Mouse (Mus musculus): Measurements from ENCODE around the gene Exoc2. TPM values are rescaled to one million over a fixed set of nuclear protein-coding genes. Genes with fewer than 3 reads are reported as not detected.

Exoc2 gene
- polyA plus RNA-seq (2016; fragmentation: Nextera tagmentation; extraction: Ambion mirVana): 37.4 and 38.7 TPM in 2 replicates

- Histone ChIP-seq H3K27me3 (replicated peaks; ENCODE audit: low read depth, poor library complexity, severe bottlenecking) (0 out of 2 replicates have a peak, but pooled peaks cover 4% of the 10 kb centered on the region), H3K9me3 (no peaks in the 10 kb centered on the region), H3K36me3 (replicated peaks) (no peaks in the 10 kb centered on the region), H3K4me1 (peaks cover 38% of the 10 kb centered on the region), H3K27ac (replicated peaks) (peak within 1 kb of the TSS; percentile 95), H3K4me3 (peak within 1 kb of the TSS; percentile 90)
- under 1% methylated on average over 54 of the region's 54 CpGs for WGBS
- peak; percentile 92 for DNase-seq (ENCODE audit: low spot score)
Observed at GRCm38 (mm10) chr13:30973501-30974246, at the start of gene Exoc2, which contains the start of gene Gm5447. TSS of gene Exoc2 (minus strand) at chr13:30974093. TSS of gene Gm5447 (plus strand) at chr13:30974204.

GRCm38 (mm10) chr13:31023664-31024063, 49.8 kb upstream of the Exoc2 start:
- H3K27ac ChIP-seq (replicated peaks): no peak overlapping the region
- WGBS: 76% methylated on average over 3 of the region's 3 CpGs
- H3K4me3 ChIP-seq: no peak overlapping the region
- H3K4me1 ChIP-seq: peaks cover 17% of the 10 kb centered on the region
- no peak for DNase-seq (ENCODE audit: low spot score)
- no peaks in the 10 kb centered on the region for H3K9me3 ChIP-seq
- H3K27me3 ChIP-seq (replicated peaks; ENCODE audit: low read depth, poor library complexity, severe bottlenecking): no peaks in the 10 kb centered on the region
- H3K36me3 ChIP-seq (replicated peaks): no peaks in the 10 kb centered on the region

GRCm38 (mm10) chr13:31021927-31022326, 48.0 kb upstream of the Exoc2 start:
- 48% methylated on average over 6 of the region's 6 CpGs for WGBS
- H3K36me3 ChIP-seq (replicated peaks): no peaks in the 10 kb centered on the region
- peaks cover 17% of the 10 kb centered on the region for H3K4me1 ChIP-seq
- H3K27me3 ChIP-seq (replicated peaks; ENCODE audit: low read depth, poor library complexity, severe bottlenecking): no peaks in the 10 kb centered on the region
- no peak overlapping the region for H3K4me3 ChIP-seq
- no peak for DNase-seq (ENCODE audit: low spot score)
- no peak overlapping the region for H3K27ac ChIP-seq (replicated peaks)
- H3K9me3 ChIP-seq: no peaks in the 10 kb centered on the region

- 55% methylated on average over 4 of the region's 4 CpGs for WGBS
Observed at GRCm38 (mm10) chr13:31021514-31021913, 47.6 kb upstream of the Exoc2 start.

GRCm38 (mm10) chr13:31017545-31017944, 43.7 kb upstream of the Exoc2 start:
- Histone ChIP-seq H3K9me3 (no peaks in the 10 kb centered on the region), H3K4me3 (no peak overlapping the region), H3K4me1 (peaks cover 15% of the 10 kb centered on the region), H3K36me3 (replicated peaks) (no peaks in the 10 kb centered on the region), H3K27ac (replicated peaks) (no peak overlapping the region), H3K27me3 (replicated peaks; ENCODE audit: low read depth, poor library complexity, severe bottlenecking) (no peaks in the 10 kb centered on the region)
- DNase-seq (ENCODE audit: low spot score): no peak
- WGBS: 94% methylated on average over 3 of the region's 3 CpGs

More at GRCm38 (mm10) chr13:31021514-31021913, 47.6 kb upstream of the Exoc2 start:
- no peaks in the 10 kb centered on the region for H3K9me3 ChIP-seq
- no peak overlapping the region for H3K4me3 ChIP-seq
- DNase-seq (ENCODE audit: low spot score): no peak
- H3K27ac ChIP-seq (replicated peaks): no peak overlapping the region
- H3K4me1 ChIP-seq: peaks cover 17% of the 10 kb centered on the region
- H3K36me3 ChIP-seq (replicated peaks): no peaks in the 10 kb centered on the region
- H3K27me3 ChIP-seq (replicated peaks; ENCODE audit: low read depth, poor library complexity, severe bottlenecking): no peaks in the 10 kb centered on the region

- Histone ChIP-seq H3K4me3 (no peak overlapping the region; the same call in 1 of the 2 replicates), H3K9me3 (no peaks in the 10 kb centered on the region), H3K27ac (replicated peaks) (no peak overlapping the region), H3K27me3 (replicated peaks; ENCODE audit: low read depth, poor library complexity, severe bottlenecking) (no peaks in the 10 kb centered on the region), H3K4me1 (peaks cover 12% of the 10 kb centered on the region), H3K36me3 (replicated peaks) (no peaks in the 10 kb centered on the region)
- whole genome bisulfite sequencing: 67% methylated on average over 4 of the region's 4 CpGs
- DNase-seq (ENCODE audit: low spot score): no peak
Observed at GRCm38 (mm10) chr13:31004995-31005394, 31.1 kb upstream of the Exoc2 start.

- no peaks in the 10 kb centered on the region for H3K27me3 ChIP-seq (replicated peaks; ENCODE audit: low read depth, poor library complexity, severe bottlenecking)
- 34% methylated on average over 12 of the region's 12 CpGs for WGBS
- peaks cover 12% of the 10 kb centered on the region for H3K4me1 ChIP-seq
- no peaks in the 10 kb centered on the region for H3K36me3 ChIP-seq (replicated peaks)
- H3K9me3 ChIP-seq: no peaks in the 10 kb centered on the region
- no peak overlapping the region for H3K27ac ChIP-seq (replicated peaks)
- H3K4me3 ChIP-seq: no peak overlapping the region; the same call in 1 of the 2 replicates
- peak; percentile 50 for DNase-seq (ENCODE audit: low spot score)
Observed at GRCm38 (mm10) chr13:31004458-31004857, 30.6 kb upstream of the Exoc2 start.

- WGBS: 85% methylated on average over 6 of the region's 6 CpGs
- Histone ChIP-seq H3K4me3 (no peak overlapping the region), H3K4me1 (peaks cover 7% of the 10 kb centered on the region), H3K27me3 (replicated peaks; ENCODE audit: low read depth, poor library complexity, severe bottlenecking) (no peaks in the 10 kb centered on the region), H3K36me3 (replicated peaks) (no peaks in the 10 kb centered on the region), H3K27ac (replicated peaks) (no peak overlapping the region), H3K9me3 (no peaks in the 10 kb centered on the region)
- no peak for DNase-seq (ENCODE audit: low spot score)
Observed at GRCm38 (mm10) chr13:30999799-31000198, 25.9 kb upstream of the Exoc2 start.

- Histone ChIP-seq H3K27ac (replicated peaks) (no peak overlapping the region), H3K4me3 (no peak overlapping the region), H3K36me3 (replicated peaks) (no peaks in the 10 kb centered on the region), H3K27me3 (replicated peaks; ENCODE audit: low read depth, poor library complexity, severe bottlenecking) (peaks cover 3% of the 10 kb centered on the region; the same call in 1 of the 2 replicates), H3K4me1 (no peaks in the 10 kb centered on the region), H3K9me3 (no peaks in the 10 kb centered on the region)
- WGBS: 88% methylated on average over 8 of the region's 8 CpGs
- DNase-seq (ENCODE audit: low spot score): no peak
Observed at GRCm38 (mm10) chr13:30997526-30998253, 23.8 kb upstream of the Exoc2 start.

GRCm38 (mm10) chr13:30994249-30994858, 20.5 kb upstream of the Exoc2 start:
- no peak for DNase-seq (ENCODE audit: low spot score)
- no peaks in the 10 kb centered on the region; the same call in 1 of the 2 replicates for H3K4me1 ChIP-seq
- WGBS: 70% methylated on average over 6 of the region's 6 CpGs
- H3K4me3 ChIP-seq: no peak overlapping the region
- H3K27ac ChIP-seq (replicated peaks): no peak overlapping the region
- H3K9me3 ChIP-seq: no peaks in the 10 kb centered on the region
- peaks cover 13% of the 10 kb centered on the region for H3K27me3 ChIP-seq (replicated peaks; ENCODE audit: low read depth, poor library complexity, severe bottlenecking)
- no peaks in the 10 kb centered on the region for H3K36me3 ChIP-seq (replicated peaks)

GRCm38 (mm10) chr13:30993819-30994218, 19.9 kb upstream of the Exoc2 start:
- peak; percentile 69 for DNase-seq (ENCODE audit: low spot score)
- H3K27me3 ChIP-seq (replicated peaks; ENCODE audit: low read depth, poor library complexity, severe bottlenecking): peaks cover 13% of the 10 kb centered on the region
- H3K9me3 ChIP-seq: no peaks in the 10 kb centered on the region
- 35% methylated on average over 3 of the region's 3 CpGs for WGBS
- no peaks in the 10 kb centered on the region; the same call in 1 of the 2 replicates for H3K4me1 ChIP-seq
- no peak overlapping the region for H3K4me3 ChIP-seq
- no peak overlapping the region for H3K27ac ChIP-seq (replicated peaks)
- no peaks in the 10 kb centered on the region for H3K36me3 ChIP-seq (replicated peaks)

GRCm38 (mm10) chr13:30990233-30990632, 16.3 kb upstream of the Exoc2 start:
- WGBS: 78% methylated on average over 9 of the region's 9 CpGs
- Histone ChIP-seq H3K27ac (replicated peaks) (no peak overlapping the region), H3K36me3 (replicated peaks) (no peaks in the 10 kb centered on the region), H3K4me1 (peaks cover 11% of the 10 kb centered on the region), H3K27me3 (replicated peaks; ENCODE audit: low read depth, poor library complexity, severe bottlenecking) (peaks cover 49% of the 10 kb centered on the region), H3K4me3 (no peak overlapping the region), H3K9me3 (no peaks in the 10 kb centered on the region)
- no peak for DNase-seq (ENCODE audit: low spot score)

Measured in embryonic facial prominence, embryonic 10.5 days (tissue).